Mouse (Mus musculus) spleen, postnatal 10 days (tissue): ENCODE data around the gene Rasgrf1.

Experiments used
- DNase-seq, 2 experiments: peaks; one replicate each; pipeline ENCODE4 v3.0.0; 2021 to 2022; ENCODE audit warnings: low spot score in 2 of 2

The Rasgrf1 gene

GRCm38 (mm10) chr9:89906645-89907044 lies 3.1 kb upstream of the Rasgrf1 start:
- no peak for DNase-seq

GRCm38 (mm10) chr9:89907941-89908340 lies 1.8 kb upstream of the Rasgrf1 start:
- DNase-seq, result no peak

GRCm38 (mm10) chr9:89908601-89909000 lies 1.1 kb upstream of the Rasgrf1 start:
- no peak for DNase-seq

GRCm38 (mm10) chr9:89910011-89910400 lies 298 bp downstream of the Rasgrf1 start:
- DNase-seq, result no peak

GRCm38 (mm10) chr9:89910741-89911444 lies 1.2 kb downstream of the Rasgrf1 start:
- no peak for DNase-seq

GRCm38 (mm10) chr9:89911891-89912549 lies 2.3 kb downstream of the Rasgrf1 start:
- no peak for DNase-seq

GRCm38 (mm10) chr9:89913135-89913534 lies 3.4 kb downstream of the Rasgrf1 start:
- DNase-seq, result no peak

GRCm38 (mm10) chr9:89916471-89916870 lies 6.8 kb downstream of the Rasgrf1 start:
- DNase-seq, result no peak

- DNase-seq, result no peak
Observed at GRCm38 (mm10) chr9:89917431-89917830, 7.7 kb downstream of the Rasgrf1 start.

- DNase-seq, result no peak
Observed at GRCm38 (mm10) chr9:89918832-89919231, 9.1 kb downstream of the Rasgrf1 start.

- DNase-seq, result no peak
Observed at GRCm38 (mm10) chr9:89921121-89921520, 11.4 kb downstream of the Rasgrf1 start.

- DNase-seq, result no peak
Observed at GRCm38 (mm10) chr9:89922666-89923065, 13.0 kb downstream of the Rasgrf1 start.

- DNase-seq, result no peak
Observed at GRCm38 (mm10) chr9:89924836-89925235, 15.1 kb downstream of the Rasgrf1 start.

GRCm38 (mm10) chr9:89928497-89928896 lies 18.8 kb downstream of the Rasgrf1 start:
- DNase-seq, result no peak

GRCm38 (mm10) chr9:89940428-89940827 lies 30.7 kb downstream of the Rasgrf1 start:
- peak in 1 of 2 experiments; percentile 23 for DNase-seq

- no peak for DNase-seq
Observed at GRCm38 (mm10) chr9:89946830-89947229, 37.1 kb downstream of the Rasgrf1 start.

GRCm38 (mm10) chr9:89948602-89949001 lies 38.9 kb downstream of the Rasgrf1 start:
- DNase-seq, result no peak

GRCm38 (mm10) chr9:89953596-89954215 lies 44.0 kb downstream of the Rasgrf1 start:
- DNase-seq, result no peak

GRCm38 (mm10) chr9:89954860-89955479 lies 45.3 kb downstream of the Rasgrf1 start:
- no peak for DNase-seq

- DNase-seq, result peak in 1 of 2 experiments; percentile 7
Observed at GRCm38 (mm10) chr9:89958959-89959358, 49.3 kb downstream of the Rasgrf1 start.

- no peak for DNase-seq
Observed at GRCm38 (mm10) chr9:89964091-89964490, 54.4 kb downstream of the Rasgrf1 start.

- DNase-seq, result no peak
Observed at GRCm38 (mm10) chr9:89967716-89968115, 58.0 kb downstream of the Rasgrf1 start.
